Mouse (Mus musculus) left cerebral cortex, adult 8-10 months (tissue): ENCODE data around the gene Atp6v1fnb. TPM values are rescaled to one million over a fixed set of nuclear protein-coding genes. Genes with fewer than 3 reads are reported as not detected.
A peak's percentile ranks its signal among the peaks of the same experiment; 100 is the strongest.

Experiments used
- DNase-seq, 2 experiments: peaks; one replicate each; pipeline ENCODE4 v3.0.0; 2022; ENCODE audit warnings: low spot score in 2 of 2
- total RNA-seq, 4 experiments: library from RNA; stranded (reverse); gene quantifications; 2 replicates each; pipeline ENCODE4 v1.2.4; 2022

Gene Atp6v1fnb
- total RNA-seq, result under 1 TPM in 2 of 4 experiments, not detected in 2; 0.57 to 0.89 TPM

- DNase-seq, result no peak
Observed at GRCm38 (mm10) chr6:29471137-29471536, at the start of gene Atp6v1fnb. Gene Atp6v1fnb, plus strand, starts transcription at chr6:29471437.

- no peak for DNase-seq
Observed at GRCm38 (mm10) chr6:29425118-29425517, 46.1 kb upstream of the Atp6v1fnb start.

GRCm38 (mm10) chr6:29426331-29426730 is 44.9 kb upstream of the Atp6v1fnb start:
- DNase-seq, result no peak

- DNase-seq, result no peak
Observed at GRCm38 (mm10) chr6:29428171-29428570, 43.1 kb upstream of the Atp6v1fnb start.

- no peak for DNase-seq
Observed at GRCm38 (mm10) chr6:29430681-29431420, 40.4 kb upstream of the Atp6v1fnb start.

GRCm38 (mm10) chr6:29431473-29431872 is 39.8 kb upstream of the Atp6v1fnb start:
- DNase-seq, result no peak

- no peak for DNase-seq
Observed at GRCm38 (mm10) chr6:29432156-29432555, 39.1 kb upstream of the Atp6v1fnb start.

- no peak for DNase-seq
Observed at GRCm38 (mm10) chr6:29432676-29433037, 38.6 kb upstream of the Atp6v1fnb start.

GRCm38 (mm10) chr6:29433038-29433803 is 38.0 kb upstream of the Atp6v1fnb start, which contains the start of gene Flnc:
Gene Flnc, plus strand, starts transcription at chr6:29433256.
- no peak for DNase-seq

- no peak for DNase-seq
Observed at GRCm38 (mm10) chr6:29433804-29434795, 37.1 kb upstream of the Atp6v1fnb start.

- DNase-seq, result no peak
Observed at GRCm38 (mm10) chr6:29434911-29435691, 36.1 kb upstream of the Atp6v1fnb start.

GRCm38 (mm10) chr6:29435940-29436451 is 35.2 kb upstream of the Atp6v1fnb start:
- DNase-seq, result no peak

- no peak for DNase-seq
Observed at GRCm38 (mm10) chr6:29436461-29436934, 34.7 kb upstream of the Atp6v1fnb start.

- peak in 1 of 2 experiments; percentile 28 for DNase-seq
Observed at GRCm38 (mm10) chr6:29439251-29439650, 32.0 kb upstream of the Atp6v1fnb start.

GRCm38 (mm10) chr6:29439789-29440188 is 31.4 kb upstream of the Atp6v1fnb start:
- DNase-seq, result no peak

GRCm38 (mm10) chr6:29444773-29445172 is 26.5 kb upstream of the Atp6v1fnb start:
- DNase-seq, result no peak

GRCm38 (mm10) chr6:29445354-29445753 is 25.9 kb upstream of the Atp6v1fnb start:
- no peak for DNase-seq

GRCm38 (mm10) chr6:29449858-29450257 is 21.4 kb upstream of the Atp6v1fnb start:
- DNase-seq, result no peak

- DNase-seq, result no peak
Observed at GRCm38 (mm10) chr6:29450667-29451066, 20.6 kb upstream of the Atp6v1fnb start.

- DNase-seq, result no peak
Observed at GRCm38 (mm10) chr6:29461502-29461901, 9.7 kb upstream of the Atp6v1fnb start.
